Mouse (Mus musculus) layer of hippocampus, adult 2 months (tissue): ENCODE data around the gene 1700028J19Rik. TPM values are rescaled to one million over a fixed set of nuclear protein-coding genes. Genes with fewer than 3 reads are reported as not detected.
"Not testable (repeated sequence)": the region's sequence is repeated elsewhere in the genome, so short reads cannot be mapped to it uniquely, and the experiment has no call there.

Source experiments
- DNase-seq, 2 experiments: peaks; one replicate each; pipeline ENCODE4 v3.0.0; 2022; ENCODE audit warnings: low spot score in 2 of 2
- H3K27ac ChIP-seq: fragments of 200-600 bp; 2 replicates; pipeline ENCODE4 v1.8.1; 2022
- H3K4me3 ChIP-seq: fragments of 200-600 bp; 2 replicates; pipeline ENCODE4 v1.8.1; 2022; ENCODE audit warnings: mild to moderate bottlenecking
- CTCF ChIP-seq: fragments of 200-600 bp; conservative IDR thresholded peaks from 2 replicates; pipeline ENCODE4 v1.8.1; 2022; ENCODE audit warnings: antibody characterized with exemption, mild to moderate bottlenecking, moderate library complexity
- total RNA-seq, 2 experiments: library from RNA; stranded (reverse); gene quantifications; 2 replicates each; pipeline ENCODE4 v1.2.3; 2021

1700028J19Rik gene
- total RNA-seq, 2 experiments from 2014 or later = 0.79 to 0.92 TPM

DNA sequence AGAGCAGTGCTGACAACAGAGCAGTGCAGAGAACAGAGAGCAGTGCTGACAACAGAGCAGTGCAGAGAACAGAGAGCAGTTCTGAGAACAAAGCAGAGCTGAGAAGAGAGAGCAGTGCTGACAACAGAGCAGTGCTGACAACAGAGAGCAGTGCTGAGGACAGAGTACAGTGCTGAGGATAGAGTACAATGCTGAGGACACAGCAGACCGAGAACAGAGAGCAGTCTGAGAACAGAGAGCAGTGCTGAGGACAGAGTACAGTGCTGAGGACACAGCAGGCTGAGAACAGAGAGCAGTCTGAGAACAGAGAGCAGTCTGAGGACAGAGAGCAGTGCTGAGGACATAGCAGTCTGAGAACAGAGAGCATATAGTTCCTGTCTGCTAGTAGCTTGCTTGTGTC, 5.8 kb downstream of the 1700028J19Rik start:
- no peak for DNase-seq
- no peak for TF ChIP-seq CTCF
- Histone ChIP-seq H3K4me3 (no peak overlapping the region), H3K27ac (no peak overlapping the region)

DNA sequence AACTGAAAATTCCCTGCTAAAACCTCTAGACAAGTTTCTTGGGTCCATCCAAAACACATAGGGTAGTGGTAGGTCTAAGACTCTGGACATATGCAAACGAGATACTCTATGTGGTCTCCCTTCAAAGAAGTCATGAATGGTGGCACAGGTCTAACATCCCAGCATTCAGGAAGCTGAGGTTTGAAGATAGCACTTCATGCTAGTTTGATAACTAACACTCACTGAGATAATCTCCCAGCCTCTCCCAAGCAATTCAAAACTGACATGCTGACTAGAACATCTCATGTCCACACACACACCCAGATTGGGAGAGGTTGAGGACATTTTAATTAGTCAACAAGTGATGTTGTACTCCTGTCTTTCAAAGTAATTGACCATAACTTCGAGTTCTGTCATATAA, 6.6 kb downstream of the 1700028J19Rik start:
- DNase-seq = no peak
- no peak for TF ChIP-seq CTCF
- Histone ChIP-seq H3K27ac (no peak overlapping the region), H3K4me3 (no peak overlapping the region)

DNA sequence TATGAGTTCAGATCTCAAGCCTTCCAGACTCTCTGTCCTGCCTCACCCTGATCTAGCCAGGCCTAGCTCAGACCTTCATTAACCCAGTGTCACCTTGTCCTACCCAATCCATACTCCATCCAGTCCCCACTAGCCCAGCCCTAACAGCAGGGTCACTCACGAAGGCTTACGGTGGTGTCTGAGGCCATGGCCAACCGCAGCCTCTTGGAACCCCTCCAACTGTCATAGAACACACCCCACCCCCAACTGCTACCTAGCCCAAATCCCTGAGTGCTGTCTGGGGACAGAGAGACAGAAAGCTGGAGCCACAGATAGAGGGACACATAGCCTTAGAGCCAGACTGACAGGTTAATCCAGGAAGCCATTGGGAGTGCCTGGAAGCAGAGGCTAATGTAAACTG, 10.6 kb downstream of the 1700028J19Rik start, which contains the start of gene Gm36864:
Gm36864 (plus strand) TSS at position 269 of the 400 bp plus-strand sequence.
- TF ChIP-seq CTCF = no peak
- H3K27ac ChIP-seq = no peak within 1 kb of the TSS
- DNase-seq = no peak
- no peak within 1 kb of the TSS for H3K4me3 ChIP-seq

DNA sequence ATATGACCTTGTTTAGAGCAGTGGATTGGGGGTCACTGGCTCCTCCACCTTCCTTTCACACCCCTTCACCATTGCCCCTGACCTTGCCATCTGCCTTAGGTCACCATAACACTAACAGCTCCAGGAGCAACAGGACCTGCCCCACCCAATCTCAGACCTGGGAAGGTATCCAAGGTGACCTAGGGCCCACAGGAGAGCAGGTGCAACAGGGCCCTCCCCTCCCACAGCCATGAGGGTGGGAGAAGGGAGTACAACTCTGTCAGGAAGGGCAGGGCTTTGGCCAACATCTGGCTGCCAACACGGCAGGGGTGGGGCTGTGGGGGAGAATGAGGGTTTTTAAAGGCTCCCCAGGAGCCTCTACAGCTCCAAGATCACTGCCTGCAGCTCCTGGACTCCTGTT, 21.4 kb downstream of the 1700028J19Rik start, which contains the start of gene Klk1:
Klk1 (plus strand) TSS at position 285 of the 400 bp plus-strand sequence.
- TF ChIP-seq CTCF = no peak
- Histone ChIP-seq H3K27ac (no peak within 1 kb of the TSS), H3K4me3 (no peak within 1 kb of the TSS)
- no peak for DNase-seq

DNA sequence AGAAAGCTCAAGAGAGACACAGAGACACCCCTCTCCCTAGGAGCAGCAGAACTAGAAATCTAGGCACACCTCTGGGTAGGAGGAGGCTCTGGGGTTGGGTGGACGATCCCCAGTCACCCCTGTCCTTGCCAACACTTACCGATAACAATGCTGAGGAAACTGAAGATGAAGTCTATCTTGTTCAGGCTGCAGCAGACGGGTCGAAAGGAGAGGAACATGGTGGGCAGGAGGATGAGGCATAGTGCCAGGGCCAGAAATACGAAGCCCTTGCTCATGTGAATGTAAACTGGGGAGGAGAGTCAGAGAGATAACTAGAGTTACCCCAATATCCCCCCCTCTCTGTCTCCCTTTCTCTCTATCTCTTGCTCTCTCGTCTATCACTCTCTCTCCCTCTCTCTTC, 24.2 kb downstream of the 1700028J19Rik start:
- H3K27ac ChIP-seq, H3K4me3 ChIP-seq, DNase-seq: not testable (repeated sequence)

DNA sequence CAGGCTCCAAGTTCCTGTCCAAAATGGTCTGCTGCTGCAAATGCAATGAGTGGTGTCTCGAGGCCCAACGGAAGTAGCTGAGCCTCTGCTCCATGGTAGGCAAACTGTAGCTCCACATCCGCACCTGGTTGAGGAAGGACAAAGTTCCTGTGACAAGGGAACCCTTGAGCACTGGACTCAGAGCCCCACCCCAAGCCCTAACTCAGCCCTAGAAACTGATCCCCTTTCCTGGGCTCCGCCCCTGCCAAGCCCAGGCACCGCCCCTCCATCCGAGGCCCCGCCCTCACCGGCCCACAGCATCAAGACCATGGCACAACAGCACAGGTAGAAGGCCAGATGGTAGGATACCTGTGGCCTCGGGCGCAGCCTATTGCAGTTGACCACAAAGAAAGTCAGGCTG, 24.9 kb downstream of the 1700028J19Rik start:
- H3K4me3 ChIP-seq, DNase-seq, H3K27ac ChIP-seq: not testable (repeated sequence)

DNA sequence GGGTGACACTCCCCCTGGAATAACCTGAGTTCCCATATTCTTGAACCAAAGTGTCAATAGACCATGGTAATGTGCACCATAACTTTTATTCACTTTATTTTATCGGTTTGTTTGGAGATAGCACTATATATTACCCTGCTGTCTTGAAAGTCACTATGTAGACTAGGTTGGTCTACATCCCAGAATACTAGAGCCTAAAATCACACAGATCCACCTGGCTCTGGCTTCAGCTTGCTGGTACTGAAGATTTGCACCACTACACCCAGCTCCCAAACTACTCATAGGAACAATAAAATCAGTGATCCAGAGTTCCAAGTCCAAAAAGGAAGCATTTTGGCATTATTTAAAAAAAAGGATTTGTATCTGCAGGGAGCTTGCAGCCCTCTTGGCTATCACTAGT, 30.9 kb downstream of the 1700028J19Rik start, which contains the start of gene Klk1b5:
Klk1b5 (plus strand) TSS at position 301 of the 400 bp plus-strand sequence.
- no peak for TF ChIP-seq CTCF
- DNase-seq = no peak
- no peak within 1 kb of the TSS for H3K4me3 ChIP-seq
- no peak within 1 kb of the TSS for H3K27ac ChIP-seq

DNA sequence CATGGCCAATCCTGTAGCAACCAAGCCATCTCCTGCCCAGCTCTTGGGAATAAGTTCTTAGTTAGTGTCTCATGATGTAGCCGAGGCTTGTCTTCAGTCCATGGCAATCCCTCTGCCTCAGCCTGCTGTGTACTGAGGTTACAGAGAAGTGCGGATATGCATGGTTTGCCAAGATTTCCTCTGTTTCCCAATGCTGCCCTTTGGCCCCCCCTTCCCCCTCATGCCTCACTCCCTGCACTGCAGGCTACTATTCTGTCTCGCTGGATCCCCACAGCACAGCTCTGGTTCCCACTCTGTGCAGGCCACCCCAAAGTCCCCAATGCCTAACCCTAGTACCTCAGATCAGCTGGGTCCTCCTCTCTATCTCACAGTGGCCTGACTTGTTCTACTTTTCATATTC, 38.2 kb downstream of the 1700028J19Rik start:
- Histone ChIP-seq H3K4me3 (no peak overlapping the region), H3K27ac (no peak overlapping the region)
- TF ChIP-seq CTCF = no peak
- DNase-seq = no peak

DNA sequence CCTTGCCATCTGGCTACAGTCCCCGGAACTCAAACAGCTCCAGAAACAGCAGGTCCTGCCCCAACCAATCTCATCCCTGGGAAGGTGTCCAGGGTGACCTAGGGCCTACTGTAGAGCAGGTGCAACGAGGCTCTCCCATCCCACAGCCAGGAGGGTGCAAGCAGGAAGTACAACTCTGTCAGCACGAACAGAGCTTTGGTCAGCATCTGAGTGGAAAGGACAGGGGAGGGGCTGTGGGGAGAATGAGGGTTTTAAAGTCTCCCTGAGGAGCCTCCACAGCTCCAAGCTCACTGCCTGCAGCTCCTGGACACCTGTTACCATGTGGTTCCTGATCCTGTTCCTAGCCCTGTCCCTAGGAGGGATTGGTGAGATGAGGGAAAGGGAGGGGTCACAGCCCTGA, 39.4 kb downstream of the 1700028J19Rik start, which contains the start of gene Klk1b4:
Klk1b4 (plus strand) TSS at position 301 of the 400 bp plus-strand sequence.
- not testable (repeated sequence) for H3K27ac ChIP-seq, DNase-seq, H3K4me3 ChIP-seq

DNA sequence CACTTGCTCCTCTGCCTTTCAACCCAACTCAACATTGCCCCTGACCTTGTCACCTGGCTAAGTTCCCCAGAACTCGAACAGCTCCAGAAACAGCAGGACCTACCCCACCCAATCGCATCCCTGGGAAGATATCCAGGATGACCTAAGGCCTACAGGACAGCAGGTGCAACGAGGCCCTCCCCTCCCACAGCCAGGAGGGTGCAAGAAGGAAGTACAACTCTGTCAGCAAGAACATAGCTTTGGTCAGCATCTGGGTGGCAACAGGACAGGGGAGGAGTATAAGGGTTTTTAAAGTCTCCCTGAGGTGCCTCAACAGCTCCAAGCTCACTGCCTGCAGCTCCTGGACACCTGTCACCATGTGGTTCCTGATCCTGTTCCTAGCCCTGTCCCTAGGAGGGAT, 48.6 kb downstream of the 1700028J19Rik start, which contains the start of gene Klk1b3:
Klk1b3 (plus strand) TSS at position 301 of the 400 bp plus-strand sequence.
- Histone ChIP-seq H3K4me3 (no peak within 1 kb of the TSS), H3K27ac (no peak within 1 kb of the TSS)
- no peak for TF ChIP-seq CTCF
- no peak for DNase-seq

DNA sequence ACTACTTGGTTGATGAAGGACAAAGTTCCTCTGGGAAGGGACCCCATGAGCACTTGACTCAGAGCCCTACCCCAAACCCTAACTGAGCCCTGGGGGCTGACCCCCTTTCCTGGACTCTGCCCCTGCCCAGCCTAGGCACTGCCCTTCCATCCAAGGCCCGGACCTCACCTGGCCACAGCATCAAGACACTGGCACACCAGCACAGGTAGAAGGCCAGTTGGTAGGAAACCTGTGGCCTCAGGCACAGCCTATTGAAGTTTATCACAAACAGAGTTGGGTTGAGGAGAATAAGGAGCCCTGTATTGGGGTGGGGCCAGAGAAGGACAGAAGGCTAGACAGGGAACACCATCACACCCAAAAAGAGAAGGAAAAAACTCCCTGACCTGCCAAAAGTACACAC, 53.0 kb downstream of the 1700028J19Rik start:
- not testable (repeated sequence) for H3K4me3 ChIP-seq, H3K27ac ChIP-seq, DNase-seq

DNA sequence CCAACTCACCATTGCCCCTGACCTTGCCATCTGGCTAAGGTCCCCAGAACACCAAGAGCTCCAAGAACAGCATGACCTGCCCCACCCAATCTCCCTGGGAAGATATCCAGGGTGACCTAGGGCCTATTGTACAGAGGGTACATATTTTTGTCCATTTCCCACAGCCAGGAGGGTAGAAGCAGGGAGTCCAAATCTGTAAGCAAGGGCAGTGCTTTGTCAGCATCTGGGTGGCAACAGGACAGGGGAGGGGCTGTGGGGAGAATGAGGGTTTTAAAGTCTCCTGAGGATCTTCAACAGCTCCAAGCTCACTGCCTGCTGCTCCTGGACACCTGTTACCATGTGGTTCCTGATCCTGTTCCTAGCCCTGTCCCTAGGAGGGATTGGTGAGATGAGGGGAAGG, 58.6 kb downstream of the 1700028J19Rik start, which contains the start of gene Klk1b24:
Klk1b24 (plus strand) TSS at position 301 of the 400 bp plus-strand sequence.
- H3K27ac ChIP-seq, H3K4me3 ChIP-seq, DNase-seq: not testable (repeated sequence)

DNA sequence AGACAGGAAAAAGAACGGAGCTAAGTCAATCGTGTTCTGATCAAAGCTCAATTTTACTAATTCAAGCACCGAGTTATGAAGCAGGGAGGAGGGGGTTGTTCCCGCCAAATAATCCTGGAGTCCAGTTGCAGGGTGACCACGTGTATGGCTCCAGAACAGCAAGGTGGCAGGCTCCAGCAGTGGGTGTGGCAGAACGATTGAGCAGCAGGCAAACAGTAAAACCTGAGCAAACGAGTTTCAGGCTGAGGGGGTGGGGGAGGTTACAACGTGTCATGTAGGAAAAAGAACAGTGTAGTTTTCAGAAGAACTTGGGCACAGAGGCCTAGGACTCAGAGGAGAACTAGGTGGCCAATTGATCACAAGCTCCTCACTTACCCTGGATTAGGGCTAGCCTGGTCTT, 60.0 kb downstream of the 1700028J19Rik start:
- not testable (repeated sequence) for H3K4me3 ChIP-seq, H3K27ac ChIP-seq, DNase-seq

Other genes with a start within 250 kb of the 1700028J19Rik start
- gene Klk1b26, start 234.5 kb downstream of the 1700028J19Rik start, total RNA-seq = not detected
- gene Klk1b27, start 194.4 kb downstream of the 1700028J19Rik start, total RNA-seq = not detected
- gene Klk1b21, start 144.4 kb downstream of the 1700028J19Rik start, total RNA-seq = not detected
- gene Klk1b22, start 134.0 kb downstream of the 1700028J19Rik start, total RNA-seq = not detected
- not detected for gene Klk1b16, start 109.9 kb downstream of the 1700028J19Rik start, total RNA-seq
- not detected for gene Klk1b24, start 58.5 kb downstream of the 1700028J19Rik start, total RNA-seq
- gene Klk1b3, start 48.5 kb downstream of the 1700028J19Rik start, total RNA-seq = not detected
- gene Klk1b4, start 39.3 kb downstream of the 1700028J19Rik start, total RNA-seq = not detected
- not detected for gene Klk1b5, start 30.8 kb downstream of the 1700028J19Rik start, total RNA-seq
- gene Klk1, start 21.3 kb downstream of the 1700028J19Rik start, total RNA-seq = not detected
- not detected for gene Gm36864, start 10.5 kb downstream of the 1700028J19Rik start, total RNA-seq
- 10 to 100 TPM; 87.8 to 90.3 TPM for gene 2410002F23Rik, start within 50 bp of the 1700028J19Rik start, total RNA-seq
- not detected for gene Acp4, start 10.7 kb upstream of the 1700028J19Rik start, total RNA-seq
- gene Gm15517, start 14.8 kb upstream of the 1700028J19Rik start, total RNA-seq = not detected
- gene Clec11a, start 60.2 kb upstream of the 1700028J19Rik start, total RNA-seq = 1 to 10 TPM; 3.0 to 3.5 TPM
- 100 to 1,000 TPM; 647 to 698 TPM for gene Shank1, start 63.6 kb upstream of the 1700028J19Rik start, total RNA-seq
- 10 to 100 TPM; 89.4 to 95.9 TPM for gene Syt3, start 137.4 kb upstream of the 1700028J19Rik start, total RNA-seq
- gene 1700008O03Rik, start 139.1 kb upstream of the 1700028J19Rik start, total RNA-seq = 1 to 10 TPM; 3.0 to 3.3 TPM
- 100 to 1,000 TPM; 318 to 334 TPM for gene Lrrc4b, start 182.3 kb upstream of the 1700028J19Rik start, total RNA-seq
- gene Aspdh, start 218.7 kb upstream of the 1700028J19Rik start, total RNA-seq = 10 to 100 TPM; 12.2 to 18.1 TPM
- gene Josd2, start 221.3 kb upstream of the 1700028J19Rik start, total RNA-seq = 10 to 100 TPM; 91.3 to 92.0 TPM
- 100 to 1,000 TPM; 210 to 220 TPM for gene Emc10, start 249.8 kb upstream of the 1700028J19Rik start, total RNA-seq
- gene Fam71e1, start 249.9 kb upstream of the 1700028J19Rik start, total RNA-seq = 10 to 100 TPM; 19.3 to 23.4 TPM